Mouse (Mus musculus): Measurements from ENCODE around the gene Cnpy3.

The Cnpy3 gene

GRCm38 (mm10) chr17:46728021-46728420 is 24.0 kb downstream of the Cnpy3 start:
- in situ Hi-C loops (cut with MboI; ENCODE audit: low pct_unique_long_range_greater_than_20kb in 1 of 2, low sequenced_read_pairs in 2 of 2, unreplicated experiment in 1 of 2) = no loop called here

GRCm38 (mm10) chr17:46727271-46727670 is 24.7 kb downstream of the Cnpy3 start:
- in situ Hi-C loops (cut with MboI; ENCODE audit: low pct_unique_long_range_greater_than_20kb in 1 of 2, low sequenced_read_pairs in 2 of 2, unreplicated experiment in 1 of 2) = no loop called here

- in situ Hi-C loops (cut with MboI; ENCODE audit: low pct_unique_long_range_greater_than_20kb in 1 of 2, low sequenced_read_pairs in 2 of 2, unreplicated experiment in 1 of 2) = no loop called here
Observed at GRCm38 (mm10) chr17:46725731-46726645, 26.0 kb downstream of the Cnpy3 start.

- in situ Hi-C loops (cut with MboI; ENCODE audit: low pct_unique_long_range_greater_than_20kb in 1 of 2, low sequenced_read_pairs in 2 of 2, unreplicated experiment in 1 of 2) = no loop called here
Observed at GRCm38 (mm10) chr17:46725273-46725672, 26.7 kb downstream of the Cnpy3 start.

- in situ Hi-C loops (cut with MboI; ENCODE audit: low pct_unique_long_range_greater_than_20kb in 1 of 2, low sequenced_read_pairs in 2 of 2, unreplicated experiment in 1 of 2) = no loop called here
Observed at GRCm38 (mm10) chr17:46724477-46725084, 27.4 kb downstream of the Cnpy3 start.

- in situ Hi-C loops (cut with MboI; ENCODE audit: low pct_unique_long_range_greater_than_20kb in 1 of 2, low sequenced_read_pairs in 2 of 2, unreplicated experiment in 1 of 2) = no loop called here
Observed at GRCm38 (mm10) chr17:46721077-46721476, 30.9 kb downstream of the Cnpy3 start.

- in situ Hi-C loops (cut with MboI; ENCODE audit: low pct_unique_long_range_greater_than_20kb in 1 of 2, low sequenced_read_pairs in 2 of 2, unreplicated experiment in 1 of 2) = loop anchor here in 1 of 2 experiments (5.0 kb wide), 1 partner anchor 63 kb away; the partner anchor contains the start of gene Cul7
Observed at GRCm38 (mm10) chr17:46714756-46715481, 37.1 kb downstream of the Cnpy3 start.

- in situ Hi-C loops (cut with MboI; ENCODE audit: low pct_unique_long_range_greater_than_20kb in 1 of 2, low sequenced_read_pairs in 2 of 2, unreplicated experiment in 1 of 2) = loop anchor here in 1 of 2 experiments (5.0 kb wide), 1 partner anchor 62 kb away; the partner anchor contains the start of gene Cul7
Observed at GRCm38 (mm10) chr17:46713849-46714248, 38.2 kb downstream of the Cnpy3 start.

- in situ Hi-C loops (cut with MboI; ENCODE audit: low pct_unique_long_range_greater_than_20kb in 1 of 2, low sequenced_read_pairs in 2 of 2, unreplicated experiment in 1 of 2) = loop anchor here in 1 of 2 experiments (5.0 kb wide), 1 partner anchor 60 kb away; the partner anchor contains the start of gene Cul7
Observed at GRCm38 (mm10) chr17:46712442-46712841, 39.6 kb downstream of the Cnpy3 start.

- in situ Hi-C loops (cut with MboI; ENCODE audit: low pct_unique_long_range_greater_than_20kb in 1 of 2, low sequenced_read_pairs in 2 of 2, unreplicated experiment in 1 of 2) = loop anchor here in 1 of 2 experiments (5.0 kb wide), 1 partner anchor 59 kb away; the partner anchor contains the start of gene Cul7
Observed at GRCm38 (mm10) chr17:46711612-46712271, 40.3 kb downstream of the Cnpy3 start.

GRCm38 (mm10) chr17:46710959-46711597 is 40.9 kb downstream of the Cnpy3 start, which contains the start of gene Pex6:
Pex6 (plus strand) TSS chr17:46711463.
- in situ Hi-C loops (cut with MboI; ENCODE audit: low pct_unique_long_range_greater_than_20kb in 1 of 2, low sequenced_read_pairs in 2 of 2, unreplicated experiment in 1 of 2) = loop anchor here in 1 of 2 experiments (5.0 kb wide), 1 partner anchor 59 kb away; the partner anchor contains the start of gene Cul7

- in situ Hi-C loops (cut with MboI; ENCODE audit: low pct_unique_long_range_greater_than_20kb in 1 of 2, low sequenced_read_pairs in 2 of 2, unreplicated experiment in 1 of 2) = no loop called here
Observed at GRCm38 (mm10) chr17:46706375-46707089, 45.5 kb downstream of the Cnpy3 start.

GRCm38 (mm10) chr17:46704887-46705835 is 46.9 kb downstream of the Cnpy3 start, which contains the start of gene Ppp2r5d:
Ppp2r5d (minus strand) TSS chr17:46705111.
- in situ Hi-C loops (cut with MboI; ENCODE audit: low pct_unique_long_range_greater_than_20kb in 1 of 2, low sequenced_read_pairs in 2 of 2, unreplicated experiment in 1 of 2) = no loop called here

GRCm38 (mm10) chr17:46703971-46704886 is 47.8 kb downstream of the Cnpy3 start:
- in situ Hi-C loops (cut with MboI; ENCODE audit: low pct_unique_long_range_greater_than_20kb in 1 of 2, low sequenced_read_pairs in 2 of 2, unreplicated experiment in 1 of 2) = no loop called here

GRCm38 (mm10) chr17:46702506-46702905 is 49.5 kb downstream of the Cnpy3 start:
- in situ Hi-C loops (cut with MboI; ENCODE audit: low pct_unique_long_range_greater_than_20kb in 1 of 2, low sequenced_read_pairs in 2 of 2, unreplicated experiment in 1 of 2) = no loop called here

Measured in mouse embryonic stem cell (cell line).